Mouse (Mus musculus) cortical plate, adult 2 months (tissue): Measurements from ENCODE around the gene Nme3.

Source experiments
- CTCF ChIP-seq: fragments of 200-500 bp; IDR thresholded peaks from 2 replicates; pipeline ENCODE4 v1.5.1; 2011; ENCODE audit warnings: mild to moderate bottlenecking, control low read depth, low read length; ENCODE audit not compliant: insufficient read depth; ENCODE audit errors: extremely low read depth
- POLR2A ChIP-seq: fragments of 200-500 bp; IDR thresholded peaks from 2 replicates; pipeline ENCODE4 v1.6.1; 2011; ENCODE audit warnings: mild to moderate bottlenecking, low read length, control low read depth; ENCODE audit not compliant: insufficient read depth; ENCODE audit errors: extremely low read depth

DNA sequence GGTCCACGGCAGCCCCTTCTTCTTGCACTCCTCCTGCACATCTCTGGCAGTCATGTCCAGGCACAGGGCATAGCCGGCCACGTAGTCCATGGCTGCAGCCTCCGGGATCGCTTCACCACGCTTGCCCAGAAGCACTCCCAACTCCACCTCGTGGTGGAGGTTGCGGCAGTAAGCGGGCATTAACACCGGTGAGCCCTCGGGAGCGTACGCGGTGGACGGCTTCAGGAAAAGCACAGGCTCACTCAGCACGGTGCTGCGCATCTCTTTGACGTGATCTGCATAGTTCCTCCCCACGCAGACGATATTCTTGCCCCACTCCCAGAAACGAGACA lies 46.6 kb upstream of the Nme3 start:
- TF ChIP-seq POLR2A (peak; percentile 54), CTCF (no peak)
